Mouse (Mus musculus): Measurements from ENCODE around the gene Rcc1.

The Rcc1 gene

DNA sequence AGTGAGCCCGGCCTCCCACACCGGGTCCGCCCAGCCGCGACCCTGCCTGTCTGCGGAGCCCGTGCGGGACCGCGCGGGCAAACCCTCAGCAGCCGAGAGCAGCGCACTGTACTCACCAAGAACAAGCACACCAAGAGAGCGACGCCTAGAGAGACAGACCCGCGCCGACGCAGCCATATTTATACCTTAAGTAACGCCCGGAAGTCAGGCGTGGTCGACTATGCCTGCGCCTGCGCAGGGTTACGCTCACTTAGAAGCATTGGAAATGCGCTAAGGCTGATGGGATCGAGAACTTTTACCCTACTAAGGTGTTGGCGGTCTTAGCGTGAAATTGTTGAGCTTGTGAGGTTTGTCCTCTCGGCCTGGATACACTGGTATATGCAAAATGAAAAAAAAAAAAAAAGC lies at the start of gene Rcc1:
TSS of gene Rcc1 (minus strand) at position 125 of the 405 bp plus-strand sequence.
- peak; percentile 94 for DNase-seq

GRCm38 (mm10) chr4:132401016-132401415 lies 47.6 kb upstream of the Rcc1 start:
- DNase-seq: no peak

GRCm38 (mm10) chr4:132398863-132399262 lies 45.5 kb upstream of the Rcc1 start:
- peak; percentile 31 for DNase-seq

GRCm38 (mm10) chr4:132398045-132398774 lies 44.8 kb upstream of the Rcc1 start:
- peak; percentile 93 for DNase-seq

DNA sequence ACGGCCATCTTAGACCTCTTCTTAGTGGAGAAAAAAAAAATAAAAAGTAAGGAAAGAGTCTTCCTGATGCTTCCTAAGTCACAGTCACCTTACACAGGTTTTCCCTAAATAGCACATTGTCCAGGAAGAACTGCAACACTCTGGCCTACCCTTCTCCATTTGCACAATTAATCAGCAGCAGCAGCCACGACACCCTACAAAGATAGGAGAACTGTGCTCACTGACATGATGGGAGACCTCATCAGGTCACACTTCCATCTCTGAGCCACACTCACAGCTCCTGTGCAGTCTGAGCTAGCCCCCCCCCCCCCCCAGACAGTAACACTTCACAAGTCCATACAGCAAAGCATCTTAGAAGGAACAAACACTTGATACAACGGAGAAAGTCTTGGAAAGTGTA lies 43.7 kb upstream of the Rcc1 start:
- no peak for DNase-seq

DNA sequence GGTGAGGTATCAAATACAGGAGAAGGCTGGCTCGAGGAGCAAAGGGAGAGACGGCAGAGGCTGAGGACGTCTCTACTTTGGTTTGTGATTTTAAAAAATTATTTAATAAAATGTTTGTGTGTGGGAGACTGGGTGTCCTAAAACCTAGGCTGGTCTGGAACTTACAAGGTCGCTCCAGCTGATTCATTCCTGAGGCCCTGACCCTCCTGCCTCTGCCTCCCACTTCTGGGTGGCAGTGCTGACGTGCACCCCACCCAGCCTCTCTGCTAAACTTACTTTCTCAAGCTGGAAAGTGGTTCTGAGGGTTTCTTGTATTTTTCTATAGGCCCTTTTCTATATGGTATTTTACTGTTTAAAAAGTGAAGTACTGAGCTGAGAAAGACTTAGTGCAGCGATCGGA lies 42.8 kb upstream of the Rcc1 start:
- DNase-seq: no peak

DNA sequence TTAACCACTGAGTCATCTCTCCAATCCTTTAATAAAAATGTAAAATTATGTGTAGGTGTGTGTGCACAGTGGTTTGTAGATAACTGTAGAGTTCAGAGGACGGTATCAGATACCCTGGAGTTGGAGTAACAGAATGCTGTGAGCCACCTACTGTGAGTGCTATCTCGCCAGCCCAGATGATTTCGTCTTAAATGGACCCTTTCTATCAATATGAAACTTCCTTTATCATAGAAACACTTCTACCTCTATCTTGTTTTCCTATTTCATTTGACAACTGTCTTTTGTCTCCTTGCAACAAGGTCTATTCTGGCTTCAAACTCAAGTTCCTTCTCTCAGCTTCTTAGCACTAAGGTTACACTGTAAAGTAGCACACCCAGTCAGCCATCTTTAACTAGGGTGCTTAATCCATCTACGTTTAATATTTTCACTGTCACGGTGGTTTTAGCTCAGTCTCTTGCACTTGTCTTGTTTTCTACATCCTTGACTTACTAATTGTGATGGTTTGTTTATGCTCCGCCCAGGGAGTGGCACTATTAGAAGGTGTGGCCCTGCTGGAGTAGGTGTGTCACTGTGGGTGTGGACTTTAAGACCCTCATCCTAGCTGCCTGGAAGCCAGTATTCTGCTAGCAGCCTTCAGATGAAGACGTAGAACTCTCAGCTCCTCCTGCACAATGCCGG lies 37.8 kb upstream of the Rcc1 start:
- DNase-seq: no peak

DNA sequence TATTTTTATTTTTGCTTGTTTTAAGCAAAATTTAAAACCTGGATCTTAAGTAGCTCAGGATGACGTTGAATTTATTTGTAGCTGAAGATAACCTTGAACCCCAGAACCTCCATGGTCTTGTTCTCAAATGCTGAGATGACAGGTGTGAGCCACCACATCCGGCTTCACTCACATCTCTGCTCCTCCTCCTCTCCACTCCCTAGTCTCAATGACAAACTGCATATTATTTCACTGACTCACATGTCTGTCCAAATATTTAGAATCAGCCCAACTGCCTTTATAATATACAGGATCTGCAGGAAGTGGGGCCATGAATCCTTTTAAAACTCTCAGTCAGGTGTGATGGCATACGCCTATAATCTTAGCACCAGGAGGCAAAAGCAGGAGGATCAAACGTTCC lies 35.9 kb upstream of the Rcc1 start:
- DNase-seq: no peak

DNA sequence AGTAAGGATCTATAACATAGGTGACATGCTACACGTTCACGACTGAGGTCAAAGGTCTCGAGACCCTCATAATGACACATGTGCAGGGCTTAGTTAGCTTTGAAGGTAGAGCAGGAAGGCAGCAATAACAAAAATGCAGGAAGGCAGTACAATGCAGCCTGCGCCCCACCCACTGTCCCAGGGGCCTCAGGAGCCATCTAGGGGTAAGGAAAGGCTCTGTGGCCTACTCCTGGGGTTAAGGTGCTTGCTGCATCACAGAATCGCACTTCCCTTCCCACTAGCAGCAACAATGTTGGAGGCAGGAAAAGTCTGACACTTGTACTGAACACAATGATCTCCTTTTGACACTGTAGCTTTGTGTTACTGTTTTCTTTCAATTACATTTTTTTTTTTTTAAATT lies 34.2 kb upstream of the Rcc1 start:
- peak; percentile 34 for DNase-seq

GRCm38 (mm10) chr4:132386846-132387245 lies 33.4 kb upstream of the Rcc1 start:
- DNase-seq: no peak

DNA sequence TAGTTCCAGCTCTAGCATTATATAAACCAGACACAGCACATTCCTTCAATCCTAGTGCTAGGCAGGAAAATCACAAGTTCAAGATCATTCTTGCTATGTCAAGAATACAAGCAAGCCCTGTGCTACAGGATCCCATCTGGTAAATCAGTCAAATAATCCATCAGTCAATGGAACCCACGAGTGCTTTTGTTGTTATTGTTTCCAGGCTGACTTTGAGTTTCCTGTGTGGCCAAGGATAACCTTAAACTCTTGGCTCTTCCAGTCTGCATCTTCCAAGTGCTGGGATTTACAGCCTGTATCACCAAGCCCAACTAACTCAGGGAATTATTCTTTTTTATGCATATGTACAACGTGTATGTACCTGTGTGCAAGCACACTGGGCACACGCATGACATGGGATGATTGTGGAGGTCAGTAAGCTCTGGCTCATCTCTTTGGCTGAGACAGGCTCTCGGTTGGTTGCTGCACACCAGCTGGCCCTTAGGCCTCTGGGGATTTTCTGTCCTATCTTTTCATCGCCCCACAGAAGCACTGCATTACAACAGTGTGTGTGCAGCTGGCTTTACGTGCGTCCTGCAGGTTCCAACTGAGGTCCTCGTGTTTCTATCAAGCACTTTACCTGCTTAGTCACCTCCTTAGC lies 32.5 kb upstream of the Rcc1 start:
- no peak for DNase-seq

DNA sequence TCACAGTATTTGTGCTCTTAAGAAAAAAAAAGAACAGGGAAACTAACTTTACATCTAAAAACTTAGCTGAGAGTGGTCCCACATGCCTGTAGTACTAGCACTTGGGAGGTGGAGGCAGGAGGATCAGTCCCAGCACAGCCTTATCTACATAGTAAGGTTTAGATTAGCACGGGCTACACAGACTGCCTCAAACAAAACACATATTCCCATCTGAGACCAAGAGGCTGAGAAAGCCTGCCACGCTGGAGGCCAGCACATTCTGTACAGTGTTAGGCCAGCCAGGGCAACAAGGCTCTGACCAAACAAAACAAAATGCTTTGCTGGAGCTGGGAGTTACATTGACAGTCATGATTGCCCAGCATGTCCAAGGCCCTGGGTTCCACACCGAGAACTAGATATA lies 30.1 kb upstream of the Rcc1 start:
- no peak for DNase-seq

DNA sequence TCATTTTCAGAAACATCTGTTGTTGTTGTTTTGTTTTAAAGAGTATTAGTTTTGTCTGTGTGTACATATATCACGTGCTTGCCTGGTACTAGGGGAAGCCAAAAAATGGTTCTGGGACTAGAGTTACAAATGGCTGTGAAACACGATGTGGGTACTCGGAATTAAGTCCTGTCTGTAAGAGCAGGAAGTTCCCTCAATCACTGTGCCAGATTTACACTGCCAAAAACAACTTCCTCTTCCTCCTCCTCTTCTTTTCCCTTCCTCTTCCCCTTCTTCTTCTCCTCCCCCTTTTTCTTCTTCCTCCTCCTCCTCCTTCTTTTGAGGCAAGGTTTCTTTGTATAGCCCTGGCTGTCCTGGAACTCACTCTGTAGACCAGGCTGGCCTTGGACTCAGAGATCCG lies 28.9 kb upstream of the Rcc1 start:
- no peak for DNase-seq

DNA sequence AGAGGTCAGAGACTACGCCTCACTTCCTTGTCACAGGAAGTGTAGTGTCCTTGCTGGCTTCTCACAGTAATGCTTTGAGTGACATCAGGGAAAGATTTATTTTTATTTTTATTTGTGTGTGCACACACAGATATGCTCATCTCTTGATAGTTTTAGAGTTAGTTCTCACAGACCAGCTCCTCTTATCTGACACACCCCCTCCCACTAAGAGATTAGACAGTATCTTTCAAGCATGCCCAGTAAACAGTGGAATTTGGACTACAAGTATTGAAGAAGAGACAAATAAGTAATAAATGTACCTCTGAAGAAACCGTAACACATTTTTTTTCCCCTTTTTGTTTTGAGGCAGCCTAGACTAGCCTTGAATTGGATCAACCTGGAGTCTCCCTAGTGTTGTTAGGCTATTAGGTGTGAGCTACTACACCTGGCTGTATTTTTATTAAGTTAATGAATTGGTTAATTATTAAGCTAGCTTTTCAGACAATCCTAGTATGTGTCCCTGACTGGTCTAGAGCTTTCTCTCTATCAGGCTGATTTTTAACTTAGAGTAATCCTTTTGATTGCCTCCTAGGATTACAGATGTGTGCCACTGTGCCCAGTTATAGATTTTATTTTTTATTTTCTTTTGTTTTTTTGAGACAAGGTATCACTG lies 27.7 kb upstream of the Rcc1 start:
- DNase-seq: no peak

- DNase-seq: no peak
These were observed 20.4 kb upstream of the Rcc1 start for GRCm38 (mm10) chr4:132373820-132374219.

DNA sequence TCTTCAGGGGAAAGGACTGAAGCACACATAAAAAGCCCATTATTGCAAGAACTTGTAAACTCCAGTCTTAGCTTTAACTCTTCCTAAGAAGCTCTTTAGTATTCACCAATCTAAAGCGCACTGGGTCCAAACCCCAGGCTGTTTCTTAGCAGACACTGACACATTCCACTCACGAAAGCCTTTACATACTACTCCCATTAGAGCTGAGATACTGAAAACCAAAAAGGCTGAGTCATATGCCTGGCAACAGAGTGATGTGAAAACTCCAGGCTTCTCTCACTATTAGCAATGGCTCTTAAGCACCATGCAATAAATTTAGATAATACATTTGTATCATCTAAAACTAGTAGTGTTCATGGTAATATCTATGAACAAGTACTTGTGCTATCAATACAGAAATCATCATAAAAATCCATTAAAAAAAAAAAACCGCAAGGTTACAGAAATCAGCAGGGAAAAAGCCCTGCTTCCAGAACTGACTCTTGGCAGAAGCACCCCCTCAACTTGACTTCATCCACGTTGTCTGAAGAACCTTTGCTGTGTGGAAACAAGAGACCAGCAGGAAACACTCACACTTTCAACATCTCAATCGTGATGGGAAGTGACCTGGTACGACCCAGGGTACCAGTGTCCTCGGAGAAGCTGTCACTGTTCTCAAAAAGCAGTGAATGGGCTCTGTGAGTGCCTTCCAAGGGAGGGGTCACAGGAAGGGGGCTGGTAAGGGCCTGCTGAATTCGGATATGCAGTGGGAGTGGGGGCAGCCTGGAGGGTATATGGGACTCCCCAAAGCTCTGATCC lies 16.7 kb upstream of the Rcc1 start:
- DNase-seq: peak; percentile 63

GRCm38 (mm10) chr4:132367480-132368201 lies 14.2 kb upstream of the Rcc1 start:
- DNase-seq: no peak

DNA sequence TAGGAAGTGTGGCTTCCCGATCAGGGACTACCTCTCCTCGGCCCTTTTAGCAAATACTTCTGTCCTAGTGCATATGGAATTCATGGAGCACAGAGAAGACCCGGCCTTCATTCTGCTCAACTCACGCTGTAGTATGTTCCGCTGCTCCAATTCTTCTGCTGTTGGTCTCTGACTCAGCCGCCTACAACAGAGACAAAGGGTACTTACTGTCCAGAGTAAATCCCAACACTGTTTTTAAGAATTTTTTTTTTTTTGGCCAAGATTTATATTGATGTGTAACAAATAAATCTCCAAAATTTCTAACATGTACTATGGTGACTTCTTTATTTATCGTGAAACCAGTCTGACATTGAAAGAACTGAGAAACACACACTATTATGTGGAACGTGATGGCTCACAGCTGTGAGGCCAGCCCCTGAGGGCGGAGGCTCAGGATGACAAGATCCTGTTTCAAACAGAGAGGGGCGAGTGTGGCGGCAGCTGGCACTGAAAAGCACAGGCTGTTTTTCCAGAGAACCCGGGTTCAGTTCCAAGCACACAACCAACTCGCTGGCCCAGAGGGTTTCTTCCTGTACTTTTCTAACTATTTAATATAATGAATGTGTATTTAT lies 12.2 kb upstream of the Rcc1 start:
- peak; percentile 82 for DNase-seq

DNA sequence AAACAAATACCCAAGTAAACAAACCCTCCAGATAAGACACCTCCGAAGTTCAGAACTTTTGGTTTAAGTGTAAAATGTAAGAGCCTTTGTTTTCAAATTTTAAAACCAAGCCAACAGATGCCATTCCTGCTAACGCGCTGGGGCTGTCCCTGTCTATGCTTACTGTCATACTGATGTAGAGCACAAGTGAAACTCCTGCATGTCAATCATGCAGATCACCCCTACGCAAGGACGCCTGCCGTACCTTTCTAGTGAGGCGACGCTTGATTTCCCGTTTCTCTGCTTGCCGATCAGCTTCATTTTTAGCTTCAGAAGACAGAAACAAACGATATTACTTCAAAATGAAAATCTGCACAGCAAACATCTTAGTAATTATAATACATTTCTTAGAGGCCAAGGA lies 10.1 kb upstream of the Rcc1 start:
- DNase-seq: no peak

GRCm38 (mm10) chr4:132359510-132359909 lies 6.1 kb upstream of the Rcc1 start:
- no peak for DNase-seq

GRCm38 (mm10) chr4:132356170-132356569 lies 2.8 kb upstream of the Rcc1 start:
- peak; percentile 41 for DNase-seq

DNA sequence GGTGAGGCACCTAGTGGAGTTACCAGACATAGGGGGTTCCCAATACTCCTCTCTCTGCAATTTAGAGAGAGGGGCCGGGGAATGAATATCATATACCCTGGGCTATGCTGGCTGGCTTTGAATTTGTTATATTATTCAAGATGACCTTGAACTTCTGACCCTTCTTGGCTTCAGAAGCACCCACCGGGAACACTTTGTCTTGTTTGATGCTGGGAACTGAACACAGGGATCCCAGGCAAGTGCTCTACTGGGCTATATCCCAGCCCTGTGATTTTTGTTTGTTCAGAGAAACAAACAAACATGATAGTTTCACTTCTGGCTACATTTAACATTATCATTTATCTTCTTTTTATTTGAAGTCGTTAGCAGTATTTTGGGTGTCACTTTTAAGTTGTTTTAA lies 2.0 kb upstream of the Rcc1 start:
- DNase-seq: no peak

All from lung, postnatal 10 days (tissue).